Mouse (Mus musculus) urinary bladder, postnatal 10 days (tissue): ENCODE measurements around the gene Gabrg3.

Experiments
- DNase-seq: peaks from one replicate; pipeline ENCODE4 v3.0.0; 2022; ENCODE audit warnings: low spot score

Gabrg3 gene

GRCm38 (mm10) chr7:57065398-57065797, 321.6 kb downstream of the Gabrg3 start:
- DNase-seq, result no peak

DNA sequence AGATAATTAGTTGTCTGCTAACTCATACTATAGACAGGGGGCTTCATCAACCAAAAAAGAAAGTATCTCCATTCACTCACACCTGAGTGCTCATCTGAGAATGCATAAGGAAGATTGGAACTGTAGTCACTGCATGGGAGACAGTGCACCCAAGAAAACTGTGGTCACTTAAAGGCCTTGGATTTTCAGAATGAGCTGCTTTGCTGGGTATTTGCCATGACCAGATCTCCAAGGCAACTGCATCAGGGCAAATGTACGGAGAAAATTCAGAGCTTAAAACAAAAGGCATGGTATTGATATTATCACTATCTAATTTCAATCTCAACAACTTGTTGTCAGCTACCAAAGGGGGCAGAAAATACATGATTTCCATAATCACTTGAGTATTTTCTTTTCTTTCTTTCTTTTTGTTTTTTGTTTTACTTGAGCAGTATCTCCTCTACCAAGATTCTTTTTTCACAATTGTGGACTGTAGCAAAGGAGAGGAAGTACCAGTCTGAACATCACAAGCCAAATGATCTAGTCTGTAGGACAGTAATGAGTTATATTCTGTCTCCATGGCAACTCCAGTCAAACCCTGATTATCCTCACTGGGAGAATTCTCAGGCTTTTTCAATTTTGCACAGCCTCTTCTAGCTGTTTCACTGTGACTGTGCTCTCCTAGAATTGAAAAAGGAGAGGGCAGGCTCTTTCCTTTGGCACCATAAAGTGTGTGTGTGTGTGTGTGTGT, 335.9 kb downstream of the Gabrg3 start:
- no peak for DNase-seq

- no peak for DNase-seq
These were observed 349.0 kb downstream of the Gabrg3 start for GRCm38 (mm10) chr7:57037861-57038421.

- DNase-seq, result no peak
These were observed 386.3 kb downstream of the Gabrg3 start for GRCm38 (mm10) chr7:57000585-57001261.

GRCm38 (mm10) chr7:56997713-56998624, 389.0 kb downstream of the Gabrg3 start:
- no peak for DNase-seq

DNA sequence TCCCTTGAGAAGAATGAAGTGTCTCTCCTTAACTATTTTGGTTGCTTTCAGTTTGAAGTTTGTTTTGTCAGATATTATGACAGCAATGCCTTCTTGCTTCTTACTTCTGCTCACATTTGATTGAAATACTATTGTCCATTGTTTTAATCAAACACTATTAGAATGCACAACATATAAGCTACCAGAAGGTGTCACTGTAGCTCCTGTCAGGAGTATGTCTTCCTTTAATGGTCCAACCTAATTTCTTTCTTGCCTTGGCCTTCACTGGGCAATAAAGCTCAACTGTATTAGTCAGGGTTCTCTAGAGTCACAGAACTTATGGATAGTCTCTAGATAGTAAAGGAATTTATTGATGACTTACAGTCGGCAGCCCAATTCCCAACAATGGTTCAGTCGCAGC, 440.6 kb downstream of the Gabrg3 start:
- no peak for DNase-seq

DNA sequence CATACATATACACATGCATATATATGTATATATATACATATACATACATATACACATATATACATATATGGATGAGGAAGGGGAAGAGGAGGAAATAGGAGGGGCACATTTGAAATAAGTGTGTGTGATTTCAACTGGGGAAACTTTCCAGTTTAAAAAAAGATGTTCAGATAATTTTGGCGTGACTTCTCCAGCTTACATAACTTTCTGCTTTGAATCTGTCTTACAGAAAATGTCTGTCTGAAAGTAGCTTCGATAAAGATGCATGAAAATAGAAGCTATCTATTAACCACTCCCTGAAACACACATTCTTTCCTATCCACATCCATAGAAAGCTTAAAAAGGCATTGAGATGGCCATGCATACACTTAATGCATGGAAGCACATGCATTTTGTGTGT, 445.4 kb downstream of the Gabrg3 start:
- DNase-seq, result no peak

DNA sequence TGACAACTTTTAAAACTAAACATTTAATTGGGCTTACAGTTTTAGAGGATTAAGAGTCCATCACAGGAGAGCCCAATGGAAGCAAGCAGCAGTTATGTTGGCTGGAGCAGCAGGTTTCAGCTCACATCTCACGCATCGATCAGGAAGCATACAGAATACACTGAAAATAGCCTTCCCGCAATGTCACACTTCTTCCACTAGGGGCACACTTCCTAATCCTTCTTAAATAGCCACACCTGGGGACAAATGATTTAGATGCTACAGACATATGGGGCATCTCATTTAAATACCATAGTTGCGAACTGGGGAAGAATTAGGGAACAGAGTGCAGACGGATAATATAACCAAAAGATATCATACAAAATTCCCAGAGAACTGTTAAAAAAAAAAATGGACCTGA, 449.0 kb downstream of the Gabrg3 start:
- no peak for DNase-seq

- no peak for DNase-seq
These were observed 467.5 kb downstream of the Gabrg3 start for GRCm38 (mm10) chr7:56919499-56919898.

- no peak for DNase-seq
These were observed 472.1 kb downstream of the Gabrg3 start for GRCm38 (mm10) chr7:56914862-56915261.

- DNase-seq, result no peak
These were observed 487.2 kb downstream of the Gabrg3 start for GRCm38 (mm10) chr7:56899762-56900161.

DNA sequence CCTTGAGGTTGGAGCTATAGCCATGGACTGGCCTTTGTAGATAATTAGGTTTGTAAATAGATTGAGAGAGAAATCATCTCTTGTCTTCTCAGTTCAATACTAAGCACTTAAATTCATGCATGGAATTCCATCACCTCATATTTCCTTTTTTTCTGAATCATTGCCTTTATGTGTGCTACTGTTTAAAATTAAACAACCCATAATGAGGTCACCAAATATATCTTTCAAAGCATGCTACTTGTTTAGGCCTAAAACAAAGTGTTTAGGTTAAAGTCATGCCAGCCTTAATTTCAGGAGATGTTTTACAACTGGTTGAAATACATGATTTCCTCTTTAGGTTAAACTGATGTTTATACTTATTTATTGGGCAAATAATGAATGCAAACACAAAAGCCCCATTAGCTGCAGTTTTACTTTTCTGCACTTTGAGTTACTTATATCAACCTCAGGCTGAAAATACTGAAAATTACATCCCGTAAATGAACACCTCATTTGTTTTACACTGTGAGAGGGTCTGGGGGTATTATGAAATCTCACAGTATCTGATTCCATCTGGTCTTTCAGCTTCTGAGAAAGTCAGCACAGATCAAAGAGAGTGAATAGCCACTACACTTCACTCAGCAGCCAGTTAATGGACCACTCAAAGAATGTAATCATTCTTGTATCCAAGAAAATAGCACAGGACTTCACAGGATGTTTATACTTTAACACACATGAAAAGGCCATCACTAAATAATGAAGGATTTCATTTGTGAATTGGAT, 519.5 kb downstream of the Gabrg3 start:
- no peak for DNase-seq

DNA sequence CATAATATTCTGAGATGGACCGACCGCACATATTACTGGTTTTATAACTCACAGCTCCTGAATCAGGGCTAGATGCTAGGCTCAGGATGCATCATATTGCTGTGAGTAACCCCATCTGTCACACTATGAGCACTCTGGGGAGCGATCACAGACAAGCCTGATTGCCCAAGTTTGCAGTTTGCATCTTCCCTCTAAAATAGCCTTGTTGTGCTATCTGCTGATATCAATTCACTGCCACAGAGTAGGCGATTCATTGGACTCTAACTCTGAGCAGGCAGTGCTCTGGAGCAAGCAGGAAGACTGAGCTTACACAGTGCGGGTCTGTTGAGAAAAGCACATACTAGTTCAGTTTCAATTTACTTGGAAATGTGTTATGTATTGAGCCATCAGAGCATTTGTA, 543.4 kb downstream of the Gabrg3 start:
- no peak for DNase-seq

GRCm38 (mm10) chr7:56825446-56825845, 561.5 kb downstream of the Gabrg3 start:
- no peak for DNase-seq

GRCm38 (mm10) chr7:56801841-56802240, 585.1 kb downstream of the Gabrg3 start:
- no peak for DNase-seq

DNA sequence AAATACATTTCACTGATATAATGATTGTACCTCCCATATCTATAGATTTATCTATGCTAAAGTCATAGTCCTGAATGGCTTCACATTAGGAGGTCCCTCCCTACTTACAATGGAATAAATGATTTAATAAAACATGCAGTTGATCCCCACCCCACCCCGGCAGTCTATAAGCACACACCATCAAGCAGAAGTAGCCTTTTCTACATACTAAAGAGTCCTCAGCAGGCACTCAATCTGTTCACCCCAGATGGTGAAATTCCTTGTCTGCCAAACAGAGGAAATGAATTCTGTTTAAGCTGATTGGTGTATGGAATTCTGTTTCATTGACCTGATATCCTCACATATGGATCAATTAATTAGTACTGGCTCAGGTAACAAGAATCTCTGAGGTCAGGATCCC, 607.9 kb downstream of the Gabrg3 start:
- DNase-seq, result no peak

DNA sequence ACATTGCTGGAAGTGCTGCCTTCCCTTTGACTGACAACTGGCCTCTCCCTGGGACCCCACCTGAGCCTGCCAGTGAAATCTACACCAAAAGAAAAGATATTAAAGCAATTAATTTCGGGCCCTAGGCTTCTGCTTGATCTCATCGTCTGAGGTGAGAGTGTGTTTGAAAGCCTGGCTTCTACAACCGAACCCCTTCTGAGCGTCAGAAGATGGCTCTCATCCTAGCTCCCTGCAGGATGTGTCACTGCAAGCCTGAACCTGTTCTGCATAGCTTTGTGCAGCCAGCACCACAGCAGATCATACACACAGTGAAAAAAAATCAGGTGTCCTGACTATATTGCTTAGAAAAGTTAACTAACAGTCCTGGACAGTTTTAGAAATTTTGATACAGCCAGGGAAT, 618.8 kb downstream of the Gabrg3 start:
- DNase-seq, result no peak

DNA sequence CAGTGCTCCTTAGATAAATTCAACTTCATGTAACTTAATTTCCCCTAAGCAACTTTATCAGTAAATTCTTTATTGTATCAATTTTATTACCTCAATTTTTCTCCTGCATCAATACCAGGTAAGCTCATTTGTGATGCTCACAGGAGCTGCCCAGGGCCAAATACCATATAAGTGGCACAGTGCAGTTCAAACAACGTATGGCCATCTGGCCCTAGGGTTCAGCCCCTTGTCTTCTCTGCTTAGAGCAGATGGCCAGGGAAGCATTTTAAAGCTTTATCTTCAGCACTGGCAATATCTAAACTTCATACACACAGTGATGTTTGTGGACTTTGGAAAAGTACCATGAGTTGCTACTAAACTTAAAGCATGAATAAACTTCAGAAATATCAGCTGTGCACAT, 619.2 kb downstream of the Gabrg3 start:
- DNase-seq, result no peak

GRCm38 (mm10) chr7:56765612-56766445, 621.2 kb downstream of the Gabrg3 start:
- no peak for DNase-seq

GRCm38 (mm10) chr7:56729225-56729624, 657.8 kb downstream of the Gabrg3 start:
- DNase-seq, result no peak
